Mouse (Mus musculus) stomach, postnatal 0 days (tissue): ENCODE results near the gene Cntnap2.

Experiments used
- CTCF ChIP-seq: IDR thresholded peaks from 2 replicates; pipeline ENCODE4 v1.5.1; 2016; ENCODE audit warnings: antibody characterized with exemption, low read depth, mild to moderate bottlenecking, moderate library complexity
- EP300 ChIP-seq: optimal IDR thresholded peaks from 2 replicates; pipeline ENCODE3; 2016; ENCODE audit warnings: antibody characterized with exemption

DNA sequence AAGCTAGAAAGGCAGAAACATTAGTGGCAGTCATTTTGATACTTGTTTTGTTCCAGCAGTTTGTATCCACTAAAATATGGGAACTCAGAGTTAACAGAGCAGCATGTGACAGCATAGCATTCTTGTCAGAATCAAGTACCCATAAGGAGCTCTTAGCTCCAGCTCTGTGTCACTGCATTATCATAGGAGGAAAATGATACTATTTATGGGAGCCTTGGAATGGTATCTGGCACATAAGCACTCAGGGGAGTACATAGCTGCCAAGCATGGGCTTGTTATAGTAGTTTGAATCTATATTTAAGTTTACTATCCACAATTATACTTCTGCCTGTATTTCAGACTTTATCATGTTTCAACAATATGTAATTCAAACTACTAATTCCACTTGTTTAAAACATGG is 732.5 kb downstream of the Cntnap2 start:
- no peak for TF ChIP-seq CTCF
- no peak for TF ChIP-seq EP300
